Mouse (Mus musculus) heart, postnatal 25 days (tissue): ENCODE results near the gene Gm44973. TPM values are rescaled to one million over a fixed set of nuclear protein-coding genes. Genes with fewer than 3 reads are reported as not detected.
A peak's percentile ranks its signal among the peaks of the same experiment; 100 is the strongest.
"Not testable (repeated sequence)": the region's sequence is repeated elsewhere in the genome, so short reads cannot be mapped to it uniquely, and the experiment has no call there.

Source experiments
- DNase-seq: peaks from one replicate; pipeline ENCODE4 v3.0.0; 2022; ENCODE audit warnings: low spot score
- intact Hi-C: fragments of 180-260 bp; cut with DNase I; formaldehyde crosslinking; loops from one replicate; pipeline ENCODE4 v1.15.1; 2025
- total RNA-seq, 2 experiments: library from RNA; stranded (reverse); gene quantifications; 2 replicates each; pipeline ENCODE4 v1.2.3; 2021

The Gm44973 gene
- total RNA-seq, 2 experiments from 2014 or later: not detected

- DNase-seq: peak; percentile 92
- intact Hi-C loops: loop anchor here (5.0 kb wide), 3 partner anchors 38 to 197 kb away; partner anchors contain the start of gene Zfp580
Observed at GRCm38 (mm10) chr7:5014251-5015117, 812 bp upstream of the Gm44973 start, which contains the start of the genes Zfp524 and Fiz1. TSS of gene Zfp524 (plus strand) at chr7:5014415. TSS of gene Fiz1 (minus strand) at chr7:5014697.

GRCm38 (mm10) chr7:5016057-5016456 is 761 bp downstream of the Gm44973 start:
- DNase-seq: no peak
- intact Hi-C loops: no loop called here

- intact Hi-C loops: no loop called here
Observed at GRCm38 (mm10) chr7:5016920-5017319, 1.6 kb downstream of the Gm44973 start.

GRCm38 (mm10) chr7:5017352-5017751 is 2.1 kb downstream of the Gm44973 start:
- intact Hi-C loops: no loop called here
- DNase-seq: no peak

More at GRCm38 (mm10) chr7:5016920-5017319, 1.6 kb downstream of the Gm44973 start:
- DNase-seq: no peak

GRCm38 (mm10) chr7:5017931-5018330 is 2.6 kb downstream of the Gm44973 start:
- intact Hi-C loops: no loop called here
- no peak for DNase-seq

GRCm38 (mm10) chr7:5019576-5019975 is 4.3 kb downstream of the Gm44973 start:
- intact Hi-C loops: not testable (repeated sequence)

GRCm38 (mm10) chr7:5020000-5020681 is 4.8 kb downstream of the Gm44973 start, which contains the start of the genes Zfp865 and Ccdc106:
TSS of gene Zfp865 (plus strand) at chr7:5020376.
TSS of gene Ccdc106 (plus strand) at chr7:5020553.
- intact Hi-C loops: loop anchor here (2.0 kb wide), 1 partner anchor 35 kb away; no protein-coding TSS in a partner anchor
- peak; percentile 100 for DNase-seq

More at GRCm38 (mm10) chr7:5019576-5019975, 4.3 kb downstream of the Gm44973 start:
- DNase-seq: not testable (repeated sequence)

GRCm38 (mm10) chr7:5020685-5021084 is 5.4 kb downstream of the Gm44973 start:
- no peak for DNase-seq
- intact Hi-C loops: loop anchor here (2.0 kb wide), 1 partner anchor 34 kb away; no protein-coding TSS in a partner anchor

GRCm38 (mm10) chr7:5021197-5021596 is 5.9 kb downstream of the Gm44973 start:
- DNase-seq: no peak
- intact Hi-C loops: loop anchor here (2.0 kb wide), 1 partner anchor 34 kb away; no protein-coding TSS in a partner anchor

GRCm38 (mm10) chr7:5029543-5029942 is 14.2 kb downstream of the Gm44973 start:
- intact Hi-C loops: no loop called here
- no peak for DNase-seq

GRCm38 (mm10) chr7:5029946-5030345 is 14.7 kb downstream of the Gm44973 start:
- intact Hi-C loops: no loop called here
- no peak for DNase-seq

GRCm38 (mm10) chr7:5030554-5031275 is 15.4 kb downstream of the Gm44973 start:
- DNase-seq: no peak
- intact Hi-C loops: no loop called here

- no peak for DNase-seq
- intact Hi-C loops: no loop called here
Observed at GRCm38 (mm10) chr7:5031496-5031895, 16.2 kb downstream of the Gm44973 start.

- intact Hi-C loops: no loop called here
- DNase-seq: no peak
Observed at GRCm38 (mm10) chr7:5033818-5034217, 18.5 kb downstream of the Gm44973 start, which contains the start of gene 4632433K11Rik. TSS of gene 4632433K11Rik (plus strand) at chr7:5034118.

GRCm38 (mm10) chr7:5035628-5036027 is 20.3 kb downstream of the Gm44973 start:
- intact Hi-C loops: loop anchor here (2.0 kb wide), 1 partner anchor 13 kb away; no protein-coding TSS in a partner anchor
- no peak for DNase-seq

GRCm38 (mm10) chr7:5036136-5036535 is 20.8 kb downstream of the Gm44973 start:
- DNase-seq: no peak
- intact Hi-C loops: loop anchor here (2.0 kb wide), 1 partner anchor 13 kb away; no protein-coding TSS in a partner anchor

GRCm38 (mm10) chr7:5037026-5037425 is 21.7 kb downstream of the Gm44973 start:
- DNase-seq: no peak
- intact Hi-C loops: loop anchor here (2.0 kb wide), 1 partner anchor 14 kb away; no protein-coding TSS in a partner anchor

- DNase-seq: no peak
- intact Hi-C loops: loop anchor here (2.0 kb wide), 1 partner anchor 15 kb away; no protein-coding TSS in a partner anchor
Observed at GRCm38 (mm10) chr7:5037467-5037866, 22.2 kb downstream of the Gm44973 start.

GRCm38 (mm10) chr7:5038109-5038732 is 22.9 kb downstream of the Gm44973 start, which contains the start of gene Zfp784:
TSS of gene Zfp784 (minus strand) at chr7:5038446.
- DNase-seq: peak; percentile 91
- intact Hi-C loops: no loop called here
